Mouse (Mus musculus) layer of hippocampus, postnatal 36 days (tissue): ENCODE measurements at regions not wholly inside any gene's neighbourhood (a gene's known extent, or its start where the extent isn't known, plus 50 kb on each side); places are given as distances from the start of the nearest gene placed in this dataset.

ENCODE experiments used
- DNase-seq, 2 experiments: peaks; one replicate each; pipeline ENCODE4 v3.0.0; 2022

- DNase-seq, result peak in 1 of 2 experiments; percentile 8
Observed at GRCm38 (mm10) chr16:64068787-64069673, 205.1 kb upstream of the Epha3 start.

GRCm38 (mm10) chr16:64062584-64062983 lies 198.6 kb upstream of the Epha3 start:
- DNase-seq, result no peak

DNA sequence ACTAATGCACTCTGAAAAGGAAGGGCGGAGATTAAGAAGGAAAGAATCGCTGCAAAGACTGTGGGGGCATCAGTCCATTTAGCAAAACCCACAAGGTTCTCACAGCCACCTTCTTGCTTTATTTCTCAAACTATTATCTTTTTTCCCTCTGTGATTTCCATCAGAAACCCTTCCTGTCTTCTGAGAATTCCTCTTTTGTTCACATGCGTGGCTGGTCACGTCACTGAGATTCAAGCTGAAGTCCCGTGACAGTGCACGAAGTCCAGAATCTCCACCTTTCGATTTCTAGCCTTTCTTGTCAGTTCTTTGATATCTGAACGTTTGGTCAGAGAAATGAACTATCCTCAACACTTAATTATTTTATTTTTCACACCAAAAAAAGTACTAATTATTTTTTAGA lies 194.7 kb upstream of the Epha3 start:
- DNase-seq, result no peak

GRCm38 (mm10) chr16:64054346-64054745 lies 190.4 kb upstream of the Epha3 start:
- no peak for DNase-seq

GRCm38 (mm10) chr16:64048026-64048425 lies 184.1 kb upstream of the Epha3 start:
- DNase-seq, result no peak

GRCm38 (mm10) chr16:64033049-64033448 lies 169.1 kb upstream of the Epha3 start:
- peak; percentile 39 to 44 for DNase-seq

- no peak for DNase-seq
Observed at GRCm38 (mm10) chr16:64023981-64024380, 160.0 kb upstream of the Epha3 start.

DNA sequence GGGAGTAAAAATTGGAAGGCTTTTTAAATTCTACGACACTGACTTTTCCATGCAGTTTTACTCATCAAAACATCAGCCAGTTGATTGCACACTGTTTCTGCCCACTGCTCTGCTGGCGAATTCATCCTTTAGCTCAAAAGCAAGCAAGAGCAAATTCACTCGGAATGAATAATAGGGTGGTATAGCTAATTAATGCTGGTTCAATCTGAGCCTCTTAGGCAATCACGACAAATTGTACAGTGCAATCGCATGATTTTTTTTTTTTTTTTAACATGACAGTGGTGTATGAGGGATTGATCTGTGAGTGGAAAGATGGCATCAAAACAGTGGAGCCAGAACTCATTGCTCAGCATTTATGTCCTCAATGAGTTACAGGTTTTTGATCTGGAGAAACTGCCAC lies 136.9 kb upstream of the Epha3 start:
- peak; percentile 3 to 16 for DNase-seq

DNA sequence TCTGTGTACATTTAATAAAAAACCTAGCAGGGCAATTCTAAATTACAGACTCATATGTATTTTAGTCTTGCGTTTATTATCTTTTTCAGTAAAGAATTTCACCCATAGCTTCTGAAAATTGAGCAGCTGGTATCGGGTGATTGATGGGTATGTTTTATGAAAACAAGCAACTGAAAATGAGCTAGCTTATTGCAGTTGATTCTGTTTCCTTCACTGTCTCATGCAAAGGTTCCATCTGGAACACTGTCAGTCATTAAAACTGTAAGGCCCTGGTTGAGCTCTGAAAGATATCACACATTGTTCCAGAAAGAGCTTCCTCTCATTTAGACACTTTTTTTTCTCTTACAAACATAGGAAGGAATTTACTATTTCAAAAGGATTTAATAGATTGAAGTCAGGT lies 103.4 kb upstream of the Epha3 start:
- no peak for DNase-seq

DNA sequence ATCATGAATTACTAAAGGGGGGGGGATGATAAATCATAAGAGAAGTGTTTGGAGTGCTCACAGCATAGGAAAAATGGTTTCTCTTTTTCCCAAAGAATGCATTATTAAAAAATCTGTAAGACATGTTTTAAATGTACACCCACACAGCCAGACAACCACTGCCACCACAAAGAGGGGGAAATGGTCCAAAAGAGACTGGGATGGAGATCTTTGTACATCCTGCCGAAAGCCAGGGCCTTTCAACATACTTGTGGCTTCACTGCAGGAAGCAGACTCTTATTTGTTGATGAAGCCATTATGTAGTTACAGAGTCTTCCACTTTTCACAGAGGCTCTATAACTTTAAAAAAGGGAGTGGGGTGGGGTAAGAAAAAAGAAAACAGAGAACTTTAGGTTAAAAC lies 96.8 kb upstream of the Epha3 start:
- no peak for DNase-seq

DNA sequence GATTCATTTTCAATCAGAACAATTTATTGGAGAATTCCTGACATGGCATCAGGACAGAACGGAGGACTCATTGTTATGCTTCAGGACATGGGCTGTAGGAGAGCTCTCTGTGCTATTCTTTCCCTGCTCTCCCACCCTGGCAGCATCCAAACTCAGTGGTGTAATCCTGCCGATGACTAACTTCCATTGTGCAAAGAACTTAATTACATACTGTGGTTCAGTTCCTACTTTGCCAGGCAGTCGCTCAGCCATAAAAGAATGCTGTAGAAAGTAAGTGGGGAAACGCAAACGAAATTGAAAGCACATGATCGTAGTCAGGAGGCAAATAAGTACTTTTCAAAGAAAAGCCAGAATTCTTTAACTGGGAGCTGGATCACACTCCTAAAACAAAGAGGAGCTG lies 94.2 kb upstream of the Epha3 start:
- DNase-seq, result peak; percentile 4

GRCm38 (mm10) chr16:63925195-63925594 lies 61.2 kb upstream of the Epha3 start:
- no peak for DNase-seq

GRCm38 (mm10) chr16:63921146-63921545 lies 57.2 kb upstream of the Epha3 start:
- no peak for DNase-seq
